Mouse (Mus musculus): ENCODE data around the gene Sytl2. TPM values are rescaled to one million over a fixed set of nuclear protein-coding genes. Genes with fewer than 3 reads are reported as not detected.

Gene Sytl2
- total and polyA plus RNA-seq, 3 experiments, result 0.85 TPM; not detected in 2

DNA sequence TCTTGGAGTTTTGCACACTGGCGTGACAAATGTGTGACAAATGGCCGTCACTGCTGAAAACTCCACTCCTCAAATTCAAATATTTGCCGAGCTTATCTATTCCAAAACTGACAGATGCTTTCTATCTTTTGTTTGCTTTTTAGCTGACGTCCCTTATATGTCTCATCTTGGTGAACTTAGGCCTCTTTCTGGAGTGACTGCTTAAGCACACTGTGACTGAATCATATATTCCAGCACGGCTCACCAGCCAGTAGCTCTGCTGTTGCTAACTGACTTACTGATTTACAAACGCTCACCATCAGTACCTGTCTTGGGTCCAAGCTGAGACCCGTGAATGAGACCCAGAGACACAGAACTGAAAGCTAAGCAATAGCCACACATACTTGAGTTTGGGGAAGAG lies 17.3 kb upstream of the Sytl2 start:
- dilution Hi-C loops (cut with MboI; ENCODE audit: extremely low pct_ligation_motif_present, extremely low pct_unique_long_range_greater_than_20kb, low sequenced_read_pairs), result no loop called here
- in situ Hi-C loops (cut with MboI; ENCODE audit: low pct_ligation_motif_present, low pct_unique_long_range_greater_than_20kb, low sequenced_read_pairs), result loop anchor here (10.0 kb wide), 1 partner anchor 120 kb away; no protein-coding TSS in a partner anchor
- no peak for DNase-seq (ENCODE audit: extremely low read depth)

GRCm38 (mm10) chr7:90291885-90292284 lies 10.2 kb upstream of the Sytl2 start:
- peak overlapping the region; percentile 2; the same call in 1 of the 2 replicates for H3K4me2 ChIP-seq (ENCODE audit: insufficient read depth, low read depth, poor library complexity, severe bottlenecking)
- no peak overlapping the region for H3K4me3 ChIP-seq (replicated peaks in 1 of 3; ENCODE audit: low read depth in 2 of 3, low read length in 2 of 3, poor library complexity in 1 of 3)
- dilution Hi-C loops (cut with MboI; ENCODE audit: extremely low pct_ligation_motif_present, extremely low pct_unique_long_range_greater_than_20kb, low sequenced_read_pairs), result no loop called here
- in situ Hi-C loops (cut with MboI; ENCODE audit: low pct_ligation_motif_present, low pct_unique_long_range_greater_than_20kb, low sequenced_read_pairs), result no loop called here
- H3K27ac ChIP-seq (ENCODE audit: insufficient read depth, low read depth), result no peak overlapping the region
- H3K4me1 ChIP-seq (ENCODE audit: control insufficient read depth in 1 of 2, insufficient read depth in 2 of 2), result peaks cover 9 to 13% of the 10 kb centered on the region in 2 experiments
- no peaks in the 10 kb centered on the region for H3K27me3 ChIP-seq (replicated peaks)
- H3K9ac ChIP-seq (ENCODE audit: insufficient read depth, low read depth), result no peak overlapping the region
- no peaks in the 10 kb centered on the region for H3K79me2 ChIP-seq (replicated peaks; ENCODE audit: control insufficient read depth, extremely low read depth, insufficient read depth, poor library complexity, severe bottlenecking)
- H3K9me3 ChIP-seq (replicated peaks; ENCODE audit: low read length), result no peaks in the 10 kb centered on the region
- no peaks in the 10 kb centered on the region for H3K36me3 ChIP-seq (replicated peaks in 1 of 2; ENCODE audit: control insufficient read depth in 1 of 2, insufficient read depth in 1 of 2, low read length in 1 of 2)
- DNase-seq (ENCODE audit: extremely low read depth), result peak; percentile 47
- TF ChIP-seq IRF4 (IDR thresholded peaks at IDR 0.05; ENCODE audit: low read depth, low read length), result no peak
- TF ChIP-seq JUND (conservative IDR thresholded peaks at IDR 0.05; ENCODE audit: low read depth, low read length), result no peak
- TF ChIP-seq BHLHE40 (IDR thresholded peaks at IDR 0.05; ENCODE audit: low read depth, low read length), result peak; percentile 81
- no peak for TF ChIP-seq HCFC1 (IDR thresholded peaks at IDR 0.05; ENCODE audit: low read depth, low read length)
- TF ChIP-seq MXI1 (IDR thresholded peaks at IDR 0.05; ENCODE audit: low read depth, low read length), result no peak
- TF ChIP-seq PAX5 (IDR thresholded peaks at IDR 0.05; ENCODE audit: low read length), result no peak
- no peak for TF ChIP-seq TCF12 (IDR thresholded peaks at IDR 0.05; ENCODE audit: low read depth, low read length)
- no peak for TF ChIP-seq MYC (IDR thresholded peaks at IDR 0.05; ENCODE audit: low read depth, low read length)
- TF ChIP-seq SMC3 (IDR thresholded peaks at IDR 0.05; ENCODE audit: low read depth, low read length), result no peak
- no peak for TF ChIP-seq MAZ (IDR thresholded peaks at IDR 0.05; ENCODE audit: low read depth, low read length)
- no peak for TF ChIP-seq ZKSCAN1 (IDR thresholded peaks at IDR 0.05; ENCODE audit: borderline replicate concordance, low read depth, low read length)
- peak; percentile 36; the same call in 1 of the 2 replicates for TF ChIP-seq MEF2A (IDR thresholded peaks at IDR 0.05; ENCODE audit: borderline replicate concordance, low read depth, low read length)
- TF ChIP-seq JUN (IDR thresholded peaks at IDR 0.05; ENCODE audit: insufficient read depth, low read depth, low read length), result peak; percentile 39; the same call in 1 of the 2 replicates
- TF ChIP-seq USF2 (conservative IDR thresholded peaks at IDR 0.05; ENCODE audit: low read depth, low read length), result no peak
- no peak for TF ChIP-seq POLR2AphosphoS2 (IDR thresholded peaks at IDR 0.05; ENCODE audit: low read depth, low read length)
- TF ChIP-seq GABPA (IDR thresholded peaks at IDR 0.05; ENCODE audit: insufficient replicate concordance, low read depth, low read length), result no peak
- no peak for TF ChIP-seq RCOR1 (conservative IDR thresholded peaks at IDR 0.05; ENCODE audit: low read depth, low read length)
- no peak for TF ChIP-seq ZC3H11A (IDR thresholded peaks at IDR 0.05; ENCODE audit: low read depth, low read length)
- TF ChIP-seq CTCF (conservative IDR thresholded peaks at IDR 0.05 in 1 of 2, IDR thresholded peaks at IDR 0.05 in 1 of 2; ENCODE audit: low read depth in 2 of 2, low read length in 2 of 2), result no peak
- no peak for TF ChIP-seq NRF1 (IDR thresholded peaks at IDR 0.05; ENCODE audit: low read depth, low read length)
- no peak for TF ChIP-seq ZMIZ1 (IDR thresholded peaks at IDR 0.05; ENCODE audit: low read depth, low read length)
- TF ChIP-seq ETS1 (conservative IDR thresholded peaks at IDR 0.05; ENCODE audit: low read depth, low read length), result no peak
- TF ChIP-seq SIN3A (IDR thresholded peaks at IDR 0.05; ENCODE audit: low read length), result no peak
- no peak for TF ChIP-seq MAFK (IDR thresholded peaks at IDR 0.05; ENCODE audit: insufficient replicate concordance, low read length)
- TF ChIP-seq ELF1 (IDR thresholded peaks at IDR 0.05; ENCODE audit: low read depth, low read length), result 0 out of 2 replicates have a peak, but pooled peaks have one; percentile 20
- no peak for TF ChIP-seq NELFE (IDR thresholded peaks at IDR 0.05; ENCODE audit: low read depth, low read length)

More for the DNA sequence above, 17.3 kb upstream of the Sytl2 start:
- Histone ChIP-seq H3K4me3 (replicated peaks in 1 of 3; ENCODE audit: low read depth in 2 of 3, low read length in 2 of 3, poor library complexity in 1 of 3) (no peak overlapping the region), H3K79me2 (replicated peaks; ENCODE audit: control insufficient read depth, extremely low read depth, insufficient read depth, poor library complexity, severe bottlenecking) (no peaks in the 10 kb centered on the region), H3K27ac (ENCODE audit: insufficient read depth, low read depth) (no peak overlapping the region), H3K27me3 (replicated peaks) (no peaks in the 10 kb centered on the region), H3K36me3 (replicated peaks in 1 of 2; ENCODE audit: control insufficient read depth in 1 of 2, insufficient read depth in 1 of 2, low read length in 1 of 2) (no peaks in the 10 kb centered on the region), H3K4me1 (ENCODE audit: control insufficient read depth in 1 of 2, insufficient read depth in 2 of 2) (peaks cover 5 to 17% of the 10 kb centered on the region in 2 experiments; a peak in 3 of 4 replicates), H3K9ac (ENCODE audit: insufficient read depth, low read depth) (no peak overlapping the region), H3K9me3 (replicated peaks; ENCODE audit: low read length) (no peaks in the 10 kb centered on the region), H3K4me2 (ENCODE audit: insufficient read depth, low read depth, poor library complexity, severe bottlenecking) (no peak overlapping the region)
- TF ChIP-seq TBP (conservative IDR thresholded peaks at IDR 0.05; ENCODE audit: low read depth, low read length), result no peak
- no peak for TF ChIP-seq SIN3A (IDR thresholded peaks at IDR 0.05; ENCODE audit: low read length)
- no peak for TF ChIP-seq ZKSCAN1 (IDR thresholded peaks at IDR 0.05; ENCODE audit: borderline replicate concordance, low read depth, low read length)
- no peak for TF ChIP-seq ETS1 (conservative IDR thresholded peaks at IDR 0.05; ENCODE audit: low read depth, low read length)
- no peak for TF ChIP-seq MAFK (IDR thresholded peaks at IDR 0.05; ENCODE audit: insufficient replicate concordance, low read length)
- no peak for TF ChIP-seq POLR2AphosphoS2 (IDR thresholded peaks at IDR 0.05; ENCODE audit: low read depth, low read length)
- TF ChIP-seq RAD21 (IDR thresholded peaks at IDR 0.05; ENCODE audit: low read depth, low read length), result no peak
- TF ChIP-seq MEF2A (IDR thresholded peaks at IDR 0.05; ENCODE audit: borderline replicate concordance, low read depth, low read length), result no peak
- no peak for TF ChIP-seq CHD2 (IDR thresholded peaks at IDR 0.05; ENCODE audit: low read length)
- no peak for TF ChIP-seq MAX (IDR thresholded peaks at IDR 0.05; ENCODE audit: low read length)
- TF ChIP-seq KAT2A (IDR thresholded peaks at IDR 0.05; ENCODE audit: insufficient replicate concordance, low read length), result no peak
- TF ChIP-seq TCF12 (IDR thresholded peaks at IDR 0.05; ENCODE audit: low read depth, low read length), result no peak
- TF ChIP-seq MAZ (IDR thresholded peaks at IDR 0.05; ENCODE audit: low read depth, low read length), result no peak
- no peak for TF ChIP-seq UBTF (IDR thresholded peaks at IDR 0.05; ENCODE audit: low read depth, low read length)
- TF ChIP-seq POLR2A (IDR thresholded peaks at IDR 0.05; ENCODE audit: low read depth, low read length), result no peak
- TF ChIP-seq NELFE (IDR thresholded peaks at IDR 0.05; ENCODE audit: low read depth, low read length), result no peak
- no peak for TF ChIP-seq ZC3H11A (IDR thresholded peaks at IDR 0.05; ENCODE audit: low read depth, low read length)
- no peak for TF ChIP-seq HCFC1 (IDR thresholded peaks at IDR 0.05; ENCODE audit: low read depth, low read length)
- TF ChIP-seq BHLHE40 (IDR thresholded peaks at IDR 0.05; ENCODE audit: low read depth, low read length), result no peak
